Mouse (Mus musculus) limb, embryonic 10.5 days (tissue): Measurements from ENCODE around the gene Gm7954. TPM values are rescaled to one million over a fixed set of nuclear protein-coding genes. Genes with fewer than 3 reads are reported as not detected.
"Not testable (repeated sequence)": the region's sequence is repeated elsewhere in the genome, so short reads cannot be mapped to it uniquely, and the experiment has no call there.

Experiments used
- DNase-seq: peaks from one replicate; pipeline ENCODE4 v3.0.0-alpha.2; 2017; ENCODE audit warnings: low spot score
- H3K27ac ChIP-seq: fragments of 300-500 bp; sonication (generic); 2 replicates; pipeline ENCODE4 v1.5.1; 2016; ENCODE audit warnings: mild to moderate bottlenecking
- H3K27me3 ChIP-seq: fragments of 300-500 bp; sonication (generic); 2 replicates; pipeline ENCODE4 v1.6.1; 2016; ENCODE audit warnings: low read depth, mild to moderate bottlenecking; ENCODE audit not compliant: poor library complexity, severe bottlenecking
- H3K36me3 ChIP-seq: fragments of 300-500 bp; sonication (generic); 2 replicates; pipeline ENCODE4 v1.6.1; 2016; ENCODE audit warnings: mild to moderate bottlenecking, moderate library complexity
- H3K4me1 ChIP-seq: fragments of 300-500 bp; sonication (generic); 2 replicates; pipeline ENCODE4 v1.6.1; 2016
- H3K4me3 ChIP-seq: fragments of 300-500 bp; sonication (generic); 2 replicates; pipeline ENCODE4 v1.5.1; 2016; ENCODE audit warnings: mild to moderate bottlenecking, moderate library complexity
- H3K9me3 ChIP-seq: fragments of 300-500 bp; sonication (generic); replicated peaks from 2 replicates; pipeline ENCODE4 v1.6.1; 2016; ENCODE audit warnings: mild to moderate bottlenecking
- WGBS: fragments of 180-500 bp; shearing (Covaris S2); methylation state at CpG from one replicate; pipeline ENCODE4 v1.1.7; 2016; 5-methylcytosine and 5-hydroxymethylcytosine counted together
- polyA plus RNA-seq: library from polyadenylated mRNA; unstranded; fragments of >200 nt; fragmentation: Nextera tagmentation; extraction: Ambion mirVana; gene quantifications from 2 replicates; pipeline ENCODE4 v1.2.1, GENCODE M21; 2016

The Gm7954 gene
- not detected in 2 replicates for polyA plus RNA-seq

DNA sequence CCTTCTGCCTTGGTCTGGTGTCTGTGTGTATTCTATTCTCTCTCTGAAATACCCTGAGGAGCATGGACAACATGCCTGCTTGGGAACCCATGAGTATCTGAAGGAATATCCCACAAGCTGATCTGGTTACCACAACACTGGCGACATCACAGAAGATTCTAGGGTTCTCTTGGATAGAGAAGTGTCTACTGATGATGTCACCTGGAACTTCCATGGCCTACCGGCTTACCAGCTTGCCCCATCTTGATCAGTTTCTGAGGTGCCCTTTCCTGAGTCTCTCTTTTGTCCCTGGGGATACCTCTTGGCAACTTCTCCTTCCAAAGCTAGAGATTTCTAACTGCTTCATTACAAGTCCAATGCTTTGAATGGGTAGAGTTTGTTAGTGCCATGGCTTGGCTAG, at the start of gene Gm7954:
Gene Gm7954, minus strand, starts transcription at position 101 of the 400 bp plus-strand sequence.
- not testable (repeated sequence) for H3K4me3 ChIP-seq, H3K27me3 ChIP-seq, H3K9me3 ChIP-seq, H3K36me3 ChIP-seq, DNase-seq, H3K27ac ChIP-seq, H3K4me1 ChIP-seq
- WGBS, result no CpG with 5 or more reads among the region's 2 CpGs

GRCm38 (mm10) chr14:41489385-41489784, 36.1 kb upstream of the Gm7954 start, which contains the start of gene Gm3486:
TSS of gene Gm3486 (minus strand) at chr14:41489485.
- DNase-seq, H3K9me3 ChIP-seq, H3K36me3 ChIP-seq, H3K4me1 ChIP-seq, H3K27me3 ChIP-seq, H3K27ac ChIP-seq, H3K4me3 ChIP-seq: not testable (repeated sequence)

DNA sequence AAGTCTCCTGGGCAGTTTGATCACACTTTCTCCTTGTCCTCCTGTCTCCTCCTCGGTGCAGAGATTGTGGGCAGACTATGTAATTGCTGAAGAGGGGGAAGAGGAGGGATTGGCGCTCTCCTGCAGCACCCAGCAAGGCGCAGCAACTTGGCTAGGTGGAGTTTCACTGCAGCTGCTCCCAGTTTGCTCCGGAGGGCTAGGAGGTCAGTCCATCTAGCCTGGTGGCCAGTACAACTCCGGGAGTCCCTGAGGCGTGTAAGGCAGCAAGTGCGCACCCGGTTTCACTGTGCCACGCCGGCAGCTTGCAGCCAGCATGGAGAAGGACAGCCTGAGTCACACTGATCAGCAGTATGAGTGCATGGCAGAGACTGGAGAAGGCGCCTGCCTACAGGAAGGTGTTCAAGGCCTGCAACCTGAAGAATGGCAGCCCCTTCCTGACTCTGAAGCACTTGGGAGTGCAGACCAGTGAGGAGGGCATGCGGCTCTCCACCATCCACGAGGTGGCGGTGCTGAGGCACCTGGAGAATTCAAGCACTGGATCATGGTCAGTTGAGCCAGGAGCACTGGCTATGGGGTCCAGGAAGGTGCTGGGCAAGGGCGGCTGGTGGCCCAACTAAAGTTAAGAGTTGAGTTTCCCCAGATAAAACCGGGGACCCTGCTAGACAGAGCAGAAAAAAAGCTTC, 27.8 kb downstream of the Gm7954 start:
- H3K27me3 ChIP-seq, H3K36me3 ChIP-seq, H3K27ac ChIP-seq, H3K4me3 ChIP-seq, H3K4me1 ChIP-seq, H3K9me3 ChIP-seq: not testable (repeated sequence)
- 16% methylated on average over 15 of the region's 16 CpGs for WGBS
- peak; percentile 31 for DNase-seq

- peak; percentile 27 for DNase-seq
- H3K27me3 ChIP-seq, H3K4me3 ChIP-seq, H3K4me1 ChIP-seq, H3K27ac ChIP-seq, H3K9me3 ChIP-seq, H3K36me3 ChIP-seq: not testable (repeated sequence)
- WGBS, result 11% methylated on average over 14 of the region's 14 CpGs
Measured at GRCm38 (mm10) chr14:41424694-41425093, 28.6 kb downstream of the Gm7954 start.

GRCm38 (mm10) chr14:41408181-41408580, 45.1 kb downstream of the Gm7954 start, which contains the start of gene Gm6482:
TSS of gene Gm6482 (minus strand) at chr14:41408281.
- not testable (repeated sequence) for H3K36me3 ChIP-seq, H3K4me3 ChIP-seq, DNase-seq, H3K9me3 ChIP-seq, H3K27ac ChIP-seq, H3K27me3 ChIP-seq, H3K4me1 ChIP-seq
- WGBS, result 63% methylated on average over 1 of the region's 2 CpGs

Other genes with a start within 250 kb of the Gm7954 start
- gene Gm2832, start 174.7 kb downstream of the Gm7954 start, polyA plus RNA-seq, result 0.10 and 0.13 TPM in 2 replicates
- gene Gm5798, start 104.9 kb downstream of the Gm7954 start, polyA plus RNA-seq, result not detected in 2 replicates
- gene Gm7945, start 67.1 kb downstream of the Gm7954 start, polyA plus RNA-seq, result not detected in 2 replicates
- not detected in 2 replicates for gene Gm6482, start 45.2 kb downstream of the Gm7954 start, polyA plus RNA-seq
- gene Gm3486, start 36.0 kb upstream of the Gm7954 start, polyA plus RNA-seq, result not detected in 2 replicates
- gene Gm7970, start 102.1 kb upstream of the Gm7954 start, polyA plus RNA-seq, result not detected in 2 replicates
- not detected in 2 replicates for gene 1700049E17Rik2, start 119.7 kb upstream of the Gm7954 start, polyA plus RNA-seq
- gene Gm3072, start 171.1 kb upstream of the Gm7954 start, polyA plus RNA-seq, result not detected in 2 replicates
- not detected in 2 replicates for gene Gm3676, start 193.0 kb upstream of the Gm7954 start, polyA plus RNA-seq
- not detected in 2 replicates for gene Gm8068, start 248.4 kb upstream of the Gm7954 start, polyA plus RNA-seq